Mouse (Mus musculus): ENCODE results near the gene Ssxb10.
A peak's percentile ranks its signal among the peaks of the same experiment; 100 is the strongest.
"Not testable (repeated sequence)": the region's sequence is repeated elsewhere in the genome, so short reads cannot be mapped to it uniquely, and the experiment has no call there.

Ssxb10 gene

GRCm38 (mm10) chrX:8327124-8327523 lies at the start of gene Ssxb10:
Ssxb10 (plus strand) TSS chrX:8327424.
- no peak for DNase-seq (ENCODE audit: low spot score in 2 of 2)

- DNase-seq (ENCODE audit: low spot score in 2 of 2), result no peak
These were observed 38.6 kb upstream of the Ssxb10 start for GRCm38 (mm10) chrX:8288621-8289020.

- DNase-seq (ENCODE audit: low spot score in 2 of 2), result no peak
These were observed 17.9 kb upstream of the Ssxb10 start for GRCm38 (mm10) chrX:8309302-8309701.

GRCm38 (mm10) chrX:8314905-8315304 lies 12.3 kb upstream of the Ssxb10 start:
- peak; percentile 68 to 87 for DNase-seq (ENCODE audit: low spot score in 2 of 2)

- not testable (repeated sequence) for DNase-seq (ENCODE audit: low spot score in 2 of 2)
These were observed 39.5 kb downstream of the Ssxb10 start, which contains the start of gene Ssxb9 for GRCm38 (mm10) chrX:8366678-8367077. Ssxb9 (plus strand) TSS chrX:8366978.
